Mouse (Mus musculus): ENCODE results near the gene Tsg101.
"Not testable (repeated sequence)": the region's sequence is repeated elsewhere in the genome, so short reads cannot be mapped to it uniquely, and the experiment has no call there.

Tsg101 gene

DNA sequence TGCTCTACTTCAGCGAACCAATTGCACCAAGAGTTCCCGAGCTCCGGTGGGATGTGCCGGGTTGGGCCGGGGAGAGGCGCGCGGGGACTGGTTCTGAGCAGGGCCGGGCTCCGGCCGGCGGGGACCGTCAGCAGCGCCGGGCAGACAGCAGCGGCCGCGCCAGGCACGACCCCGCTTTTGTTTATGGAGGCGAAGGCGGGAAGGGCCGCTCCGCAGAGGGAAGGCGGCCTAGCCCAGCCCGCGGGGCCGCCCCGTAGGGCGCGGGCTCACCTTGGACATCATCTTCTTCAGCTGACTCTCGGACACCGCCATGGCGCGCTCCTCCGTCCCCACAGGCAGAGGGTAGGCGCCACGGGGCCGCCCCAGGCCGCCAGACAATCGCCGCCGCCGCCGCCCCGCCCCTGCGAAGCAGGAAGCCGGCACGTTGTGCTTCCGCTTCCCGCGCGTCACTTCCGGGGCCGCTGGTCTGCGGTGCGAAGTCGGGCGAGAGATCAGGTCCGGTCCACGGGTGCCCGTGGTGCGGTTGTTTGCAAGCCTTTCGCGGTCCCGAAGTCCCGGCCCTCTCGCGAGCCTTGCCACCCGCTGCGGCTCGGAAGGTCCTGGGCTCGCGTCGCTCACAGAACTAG, at the start of gene Tsg101:
Tsg101 (minus strand) TSS at position 419 of the 626 bp plus-strand sequence.
- DNase-seq: peak; percentile 86

DNA sequence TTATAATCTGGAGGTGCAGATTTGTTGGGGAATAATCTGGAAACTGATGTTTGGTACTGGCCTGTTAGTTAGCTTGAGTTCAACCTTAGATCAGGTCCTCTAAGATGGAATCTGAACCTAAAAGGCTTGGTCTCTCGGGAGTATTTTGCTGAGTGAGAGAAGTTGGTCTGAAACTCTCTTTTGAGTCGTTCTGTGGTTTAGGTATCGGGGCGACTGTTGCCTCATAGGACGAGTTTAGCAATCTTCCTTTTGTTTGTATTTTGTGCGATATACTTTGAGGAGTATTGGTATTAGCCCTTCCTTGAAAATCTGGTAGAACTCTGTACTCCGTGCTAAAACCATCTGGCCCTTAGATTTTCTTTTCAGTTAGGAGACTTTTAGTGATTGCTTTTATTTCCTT, 44.3 kb upstream of the Tsg101 start:
- DNase-seq: no peak

DNA sequence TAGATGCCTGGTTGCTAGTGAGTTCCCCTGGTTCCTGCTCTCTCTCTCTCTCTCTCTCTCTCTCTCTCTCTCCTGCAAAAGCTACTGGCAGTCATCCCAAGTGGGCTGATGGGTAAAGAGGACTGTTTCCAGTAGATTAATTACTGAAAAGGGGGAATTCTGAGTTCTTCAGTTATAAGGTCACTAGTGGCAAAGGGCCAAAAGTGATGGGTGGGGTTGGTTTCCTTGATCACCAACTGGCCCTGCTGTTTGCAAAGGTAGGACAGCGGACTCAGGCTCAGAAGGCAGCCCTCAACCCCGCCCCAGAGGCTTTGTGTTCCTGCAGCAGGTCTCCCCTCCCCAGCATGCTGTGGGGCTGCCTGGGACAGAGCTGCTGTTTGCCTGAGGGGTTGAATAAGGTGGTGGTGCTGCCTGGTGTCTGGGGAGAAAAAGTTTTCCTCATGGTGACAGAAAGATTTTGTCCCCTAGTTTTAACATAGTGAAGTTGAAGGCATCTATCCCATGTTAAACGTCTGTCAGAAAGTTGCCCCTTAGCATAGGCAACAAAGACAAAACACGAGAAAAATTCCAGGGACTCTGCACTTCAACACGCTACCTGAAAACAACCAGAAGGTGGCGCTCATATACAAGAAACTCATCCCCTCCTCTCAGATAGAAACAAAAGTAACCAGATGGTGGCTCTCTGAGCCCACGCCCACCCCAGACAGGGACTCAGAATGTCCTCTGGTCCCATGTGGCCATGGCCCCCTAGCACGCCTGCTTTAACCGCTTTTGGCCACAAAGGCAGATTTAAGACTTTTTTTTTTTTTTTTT, 43.2 kb upstream of the Tsg101 start:
- peak; percentile 85 for DNase-seq

DNA sequence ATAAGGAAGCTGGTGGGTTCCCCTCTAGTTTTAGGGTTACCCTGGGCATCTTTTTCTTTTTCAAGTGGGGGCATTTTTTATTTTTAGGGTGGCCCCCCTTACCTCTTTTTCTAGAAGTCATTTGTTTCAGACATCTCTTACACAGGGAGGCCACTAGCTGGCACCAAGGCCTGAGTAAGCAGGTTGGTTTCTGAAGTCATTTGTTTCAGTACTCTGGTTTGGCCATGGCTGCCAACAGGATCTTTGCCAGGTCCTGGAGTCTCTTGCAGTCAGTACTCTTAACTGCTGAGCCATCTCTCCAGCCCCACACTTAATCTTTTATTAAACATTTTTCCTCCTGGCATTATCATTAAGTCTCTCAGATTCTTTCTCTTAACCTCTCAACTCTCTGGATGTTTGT, 42.4 kb upstream of the Tsg101 start:
- no peak for DNase-seq

DNA sequence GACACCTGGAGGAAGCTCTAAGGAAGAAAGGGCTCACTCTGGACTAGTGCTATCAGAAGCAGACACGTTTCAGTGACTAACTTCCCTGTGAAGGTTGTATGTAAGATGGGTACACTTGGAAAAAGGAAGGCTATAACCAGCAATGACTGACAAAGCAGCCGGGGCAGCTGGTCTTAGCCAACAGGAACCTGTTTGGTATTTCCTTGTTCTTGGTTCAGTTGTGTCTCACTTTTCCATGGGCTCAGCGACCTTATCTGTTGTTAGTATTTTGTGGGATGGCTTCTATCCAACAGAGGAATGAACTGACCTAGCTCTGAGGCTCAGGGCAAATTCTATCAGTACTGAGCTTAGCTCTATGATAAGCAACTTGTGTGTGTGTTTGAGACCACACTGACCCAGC, 41.2 kb upstream of the Tsg101 start:
- peak; percentile 14 for DNase-seq

DNA sequence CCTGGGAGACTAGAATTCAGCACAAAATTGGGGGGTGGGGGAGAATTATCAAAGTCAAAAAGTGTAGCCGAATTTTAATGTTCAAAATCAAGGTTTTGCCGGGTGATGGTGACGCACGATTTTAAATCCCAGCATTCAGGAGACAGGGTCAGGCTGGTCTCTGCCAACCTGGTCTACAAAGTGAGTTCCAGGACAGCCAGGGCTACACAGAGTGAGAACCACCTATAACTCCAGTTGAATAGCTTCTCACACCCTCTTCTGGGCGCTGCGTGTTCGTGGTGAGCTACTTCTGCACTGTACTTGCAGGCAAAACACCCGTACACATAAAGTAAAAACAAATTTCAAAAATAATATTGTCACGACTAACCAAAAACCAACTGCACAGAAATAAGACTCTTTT, 39.1 kb upstream of the Tsg101 start:
- DNase-seq: peak; percentile 49

DNA sequence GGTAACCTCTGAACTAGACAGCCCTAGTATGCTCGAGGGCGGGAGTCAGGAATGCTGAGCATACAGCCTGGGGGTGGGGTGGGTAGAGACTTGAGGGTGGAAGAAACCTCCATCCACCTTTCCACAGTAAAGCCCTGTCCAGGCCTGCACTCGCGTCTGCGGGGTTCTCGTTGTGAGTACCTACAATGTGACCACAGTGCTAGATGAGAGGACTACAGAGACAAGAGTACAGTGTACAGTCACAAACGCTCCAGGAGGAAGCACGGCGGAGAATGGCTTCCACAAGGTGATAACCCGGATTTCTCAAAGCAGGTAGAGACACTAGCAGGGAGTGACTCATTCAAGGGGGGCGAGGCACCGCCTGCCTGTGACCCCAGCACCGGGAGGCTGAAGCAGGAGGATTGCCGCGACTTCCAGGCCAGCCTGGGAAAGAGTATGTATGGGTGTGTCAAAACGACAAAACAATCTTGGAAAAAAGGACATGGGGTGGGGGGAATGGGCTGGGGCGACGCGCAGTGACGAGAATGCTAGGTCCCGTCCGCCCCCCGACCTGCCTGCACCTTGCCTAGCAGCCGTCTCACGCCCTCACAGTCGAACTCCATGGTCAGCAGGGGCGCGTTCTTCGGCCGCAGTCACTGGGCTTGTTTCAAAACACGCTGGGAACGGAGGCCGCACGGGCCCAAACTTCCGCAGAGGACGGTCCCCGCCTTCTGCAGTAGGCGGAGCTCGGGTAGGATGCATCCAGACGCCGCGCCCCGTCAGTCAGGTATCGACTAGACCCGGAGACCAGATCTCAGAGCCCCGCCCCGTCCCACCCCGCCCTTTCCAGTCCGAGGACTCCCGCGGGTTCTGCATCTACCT, 38.3 kb upstream of the Tsg101 start, which contains the start of gene Uevld:
Uevld (minus strand) TSS at position 697 of the 861 bp plus-strand sequence.
- peak; percentile 96 for DNase-seq

DNA sequence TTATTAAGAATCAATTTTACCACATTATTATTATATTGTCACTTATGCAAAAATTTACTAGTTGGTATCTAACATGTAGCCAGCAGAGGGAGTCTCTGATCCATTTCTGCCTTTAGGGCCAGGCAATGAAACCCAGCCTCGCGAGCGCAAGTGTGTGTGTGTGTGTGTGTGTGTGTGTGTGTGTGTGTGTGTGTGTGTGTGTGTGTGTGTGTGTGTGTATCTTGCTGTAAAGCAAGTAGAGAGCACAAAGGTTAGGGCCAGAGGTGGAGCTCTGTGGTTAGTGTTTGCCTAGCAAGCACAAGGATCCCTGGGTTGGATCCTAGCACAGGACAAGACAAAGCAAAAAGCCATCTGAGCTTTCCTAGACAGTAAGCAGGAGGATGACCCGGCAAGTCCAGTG, 16.1 kb upstream of the Tsg101 start:
- peak; percentile 18 for DNase-seq

DNA sequence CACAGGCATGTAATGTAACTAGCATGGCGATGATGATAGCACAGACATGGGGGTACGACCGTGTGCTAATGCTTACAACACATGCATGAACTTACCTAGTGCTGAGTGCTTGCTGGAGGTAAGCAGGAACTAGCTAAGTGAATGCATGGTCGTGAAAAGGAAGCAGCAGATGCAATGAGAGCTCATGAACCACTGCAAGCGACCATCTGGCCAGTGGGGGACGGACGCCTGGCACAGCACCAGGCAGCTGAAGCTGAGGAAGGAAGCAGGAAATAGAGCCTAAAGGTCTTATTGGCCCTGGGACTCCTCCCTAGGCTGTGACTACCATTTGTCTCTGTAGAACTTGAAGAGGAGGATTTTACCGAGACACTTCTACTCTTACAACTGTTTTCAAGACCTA, 15.0 kb upstream of the Tsg101 start:
- no peak for DNase-seq

DNA sequence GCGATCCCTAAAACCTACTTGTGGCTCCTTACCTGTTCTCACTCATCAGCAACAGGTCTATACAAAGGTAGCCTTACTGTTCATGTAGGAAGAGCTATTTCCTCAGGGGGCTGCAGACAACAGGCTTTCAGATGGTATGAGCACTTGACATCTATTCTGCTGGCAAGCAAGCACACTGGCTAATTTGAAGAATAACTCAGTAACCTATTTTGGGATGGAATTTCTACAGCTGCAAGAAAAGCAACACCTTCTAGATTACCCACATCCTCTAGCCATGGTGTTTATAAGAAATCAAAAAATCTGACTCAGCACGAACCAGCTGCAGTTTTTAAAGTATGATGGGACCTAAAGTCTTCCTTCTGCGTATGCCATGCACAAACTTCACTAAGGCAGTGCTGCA, 11.6 kb upstream of the Tsg101 start:
- no peak for DNase-seq

DNA sequence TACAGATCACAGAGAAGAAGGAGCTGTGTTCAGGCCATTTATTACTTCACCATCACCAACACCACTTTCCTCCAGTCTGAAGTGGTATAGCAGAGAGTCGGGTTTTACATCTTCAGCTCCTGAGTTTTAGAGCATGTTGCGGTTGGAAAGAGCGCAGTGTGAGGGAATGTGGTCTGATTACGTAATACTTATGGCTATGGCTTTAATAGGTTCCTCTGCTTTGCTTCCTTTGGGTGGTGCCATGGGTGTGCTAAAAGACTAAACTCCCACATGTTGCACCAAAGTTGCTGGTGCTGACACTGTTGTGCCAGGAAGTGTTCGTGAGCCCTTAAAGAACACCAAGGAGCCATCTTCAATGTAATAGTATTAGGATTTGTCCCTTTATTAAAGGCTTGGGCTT, 8.5 kb upstream of the Tsg101 start:
- DNase-seq: no peak

DNA sequence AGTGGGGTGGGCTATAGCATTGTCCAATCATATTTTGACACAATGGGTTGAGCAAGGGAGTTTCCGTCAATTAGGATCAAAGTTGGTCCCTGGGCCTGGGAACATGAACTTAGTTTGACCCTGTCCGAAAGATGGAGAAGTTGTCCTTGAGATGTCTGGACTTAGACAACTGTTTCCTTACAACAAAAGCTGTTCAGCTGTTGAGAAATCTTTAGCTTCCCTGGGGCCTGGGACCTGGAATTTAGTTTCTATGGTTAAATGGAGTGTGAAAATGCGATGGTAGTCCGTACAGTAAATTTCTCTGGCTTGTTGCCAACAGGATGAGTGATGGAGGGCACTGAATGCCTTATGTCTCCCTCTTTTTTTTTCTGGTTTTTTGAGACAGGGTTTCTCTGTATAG, 2.3 kb upstream of the Tsg101 start:
- peak; percentile 14 for DNase-seq

DNA sequence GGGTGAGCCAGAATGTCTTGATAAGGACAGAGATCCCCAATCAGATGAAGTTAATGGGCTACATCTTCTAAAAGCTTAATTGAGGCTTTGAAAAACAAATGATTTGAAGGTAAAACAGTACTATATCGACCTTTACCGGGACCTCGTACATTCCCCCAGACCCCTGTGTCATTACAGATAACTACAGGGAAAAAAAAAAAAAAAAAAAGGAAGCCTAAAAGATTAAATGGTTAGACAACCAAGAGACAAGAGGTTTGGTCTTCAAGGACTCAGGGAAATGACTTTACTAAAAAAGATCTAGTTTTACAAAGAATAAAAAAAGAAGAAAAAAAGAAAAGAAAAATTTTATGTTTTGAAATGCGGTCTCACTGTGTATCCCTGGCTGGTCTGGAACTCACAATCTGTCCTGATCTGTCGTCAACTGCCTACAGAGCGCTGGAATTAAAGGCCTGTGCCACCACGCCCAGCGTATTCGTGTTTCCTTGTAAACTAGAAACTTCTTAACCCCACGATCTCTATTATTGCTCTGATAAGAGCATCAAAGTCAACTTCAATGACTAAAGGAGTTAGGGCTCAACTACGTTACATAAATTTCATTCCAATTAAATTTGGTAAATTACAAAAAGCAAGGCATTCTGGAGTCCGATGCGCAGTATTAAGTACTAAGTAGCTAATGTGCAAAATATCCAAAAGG, 944 bp downstream of the Tsg101 start:
- DNase-seq: peak; percentile 18

DNA sequence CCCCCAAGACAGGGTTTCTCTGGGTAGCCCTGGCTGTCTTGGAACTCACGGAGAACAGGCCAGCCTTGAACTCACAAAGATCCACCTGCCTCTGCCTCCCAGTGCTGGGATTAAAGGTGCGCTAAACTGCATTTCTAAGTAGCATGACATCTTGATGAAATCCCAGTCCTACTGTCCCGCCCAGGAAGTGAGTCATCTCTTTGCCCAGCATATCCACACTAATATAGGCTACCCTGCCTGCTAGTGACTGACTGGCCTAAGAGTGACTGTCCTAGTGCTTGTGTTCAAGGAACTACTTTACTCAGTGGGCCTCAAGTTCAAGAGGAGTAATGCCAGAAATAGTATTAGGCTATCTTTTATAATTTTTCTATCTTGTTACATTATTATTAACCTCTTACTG, 3.4 kb downstream of the Tsg101 start:
- DNase-seq: no peak

DNA sequence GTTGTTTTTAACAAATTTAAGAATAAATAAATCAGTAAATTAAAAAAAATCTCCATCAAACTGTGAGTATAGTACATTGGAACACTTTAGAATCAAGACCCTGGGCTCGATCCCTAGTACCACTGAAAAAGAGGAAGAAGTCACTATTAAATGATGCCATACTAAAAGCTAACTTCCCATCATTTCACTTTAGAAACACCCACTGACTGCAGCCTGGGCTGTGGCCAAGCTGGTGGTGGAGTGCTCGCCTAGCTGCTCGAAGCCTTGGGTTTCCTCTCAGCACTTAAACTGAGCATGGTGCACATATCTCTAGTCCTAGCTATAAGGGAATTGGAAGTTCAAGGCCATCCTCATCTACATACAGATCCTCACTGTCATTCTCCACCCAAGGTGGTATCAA, 8.5 kb downstream of the Tsg101 start:
- DNase-seq: no peak

DNA sequence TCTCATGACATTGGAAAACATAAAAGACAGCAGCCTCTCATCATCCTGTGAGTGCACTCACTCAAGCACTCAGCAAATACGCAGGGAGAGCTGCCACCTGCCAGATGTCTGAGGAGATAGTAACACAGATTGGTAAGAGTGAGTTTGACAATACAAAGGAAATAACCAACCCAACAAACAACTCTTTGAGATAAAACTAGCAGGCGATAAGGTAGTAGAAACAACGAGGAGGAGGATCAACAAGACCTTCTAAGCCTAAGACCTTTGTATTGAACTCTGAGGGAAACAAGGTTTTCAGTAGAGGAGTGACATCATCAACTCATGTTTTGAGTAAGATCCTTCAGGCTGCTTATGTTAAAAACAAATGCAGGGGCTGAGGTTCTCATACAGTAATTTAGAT, 20.4 kb downstream of the Tsg101 start:
- no peak for DNase-seq

DNA sequence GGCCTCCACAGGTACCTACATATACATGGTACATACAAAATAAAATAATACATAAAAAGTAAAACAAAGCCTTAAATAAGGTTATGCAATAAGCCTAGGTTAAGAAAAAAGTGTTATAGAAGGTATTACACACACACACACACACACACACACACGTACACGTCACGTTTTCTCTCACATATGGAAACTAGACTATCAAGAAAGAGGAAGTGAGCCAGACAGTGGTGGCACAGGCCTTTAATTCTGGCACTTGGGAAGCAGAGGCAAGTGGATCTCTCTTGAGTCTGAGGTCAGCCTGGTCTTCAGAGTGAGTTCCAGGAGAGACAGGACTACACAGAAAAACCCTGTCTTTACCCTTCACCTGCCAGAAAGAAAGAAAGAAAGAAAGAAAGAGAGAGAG, 24.3 kb downstream of the Tsg101 start:
- DNase-seq: no peak

DNA sequence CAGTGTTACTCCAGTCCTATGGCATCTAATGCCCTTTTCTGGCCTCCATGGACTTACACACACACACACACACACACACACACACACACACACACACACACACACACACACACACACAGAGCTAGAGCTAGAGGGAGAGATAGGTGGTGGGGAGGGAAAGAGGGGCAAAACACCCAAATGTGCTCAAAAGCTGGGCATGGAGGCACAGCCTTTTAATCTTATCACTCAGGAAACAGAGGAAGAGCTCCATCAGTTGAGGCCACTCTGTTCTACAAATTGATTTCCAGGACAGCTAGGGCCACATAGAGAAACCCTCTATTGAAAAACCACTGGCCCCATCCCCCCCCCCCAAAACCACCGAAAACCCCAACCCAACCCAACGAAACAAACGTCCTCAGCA, 36.5 kb downstream of the Tsg101 start:
- DNase-seq: no peak

DNA sequence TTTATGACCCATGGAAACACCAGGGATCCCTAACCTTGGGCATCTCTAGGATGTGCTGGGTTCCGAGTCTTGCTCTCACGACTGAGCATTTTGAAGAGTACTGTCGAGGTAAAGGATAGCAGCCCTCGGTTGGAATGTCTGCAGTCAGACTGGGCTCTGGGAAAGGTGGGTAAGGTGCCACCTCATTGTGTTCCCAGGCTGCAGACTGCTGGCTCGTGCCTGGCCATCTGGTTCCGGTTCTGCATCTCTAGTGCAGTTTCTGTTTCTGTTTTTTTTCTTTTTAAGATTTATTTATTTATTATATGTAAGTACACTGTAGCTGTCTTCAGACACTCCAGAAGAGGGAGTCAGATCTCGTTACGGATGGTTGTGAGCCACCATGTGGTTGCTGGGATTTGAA, 37.8 kb downstream of the Tsg101 start:
- DNase-seq: not testable (repeated sequence)

DNA sequence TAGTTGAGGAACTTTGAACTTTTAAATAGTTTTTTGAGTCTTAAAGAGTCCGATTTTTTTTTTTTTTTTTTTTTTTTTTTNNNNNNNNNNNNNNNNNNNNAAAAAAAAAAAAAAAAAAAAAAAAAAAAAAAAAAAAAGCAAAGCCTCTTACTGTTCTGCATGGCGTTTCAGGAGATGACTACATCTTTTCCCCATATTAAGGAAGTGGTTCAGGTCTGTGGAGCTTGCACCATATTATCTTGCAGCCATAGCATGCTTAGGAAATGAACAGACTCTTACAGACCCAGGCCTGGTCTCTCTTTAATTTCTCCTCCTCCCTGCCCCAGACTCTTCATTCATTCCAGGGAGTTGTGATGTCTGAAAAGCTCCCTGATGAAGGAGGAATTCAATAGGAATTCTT, 38.8 kb downstream of the Tsg101 start:
- DNase-seq: no peak

DNA sequence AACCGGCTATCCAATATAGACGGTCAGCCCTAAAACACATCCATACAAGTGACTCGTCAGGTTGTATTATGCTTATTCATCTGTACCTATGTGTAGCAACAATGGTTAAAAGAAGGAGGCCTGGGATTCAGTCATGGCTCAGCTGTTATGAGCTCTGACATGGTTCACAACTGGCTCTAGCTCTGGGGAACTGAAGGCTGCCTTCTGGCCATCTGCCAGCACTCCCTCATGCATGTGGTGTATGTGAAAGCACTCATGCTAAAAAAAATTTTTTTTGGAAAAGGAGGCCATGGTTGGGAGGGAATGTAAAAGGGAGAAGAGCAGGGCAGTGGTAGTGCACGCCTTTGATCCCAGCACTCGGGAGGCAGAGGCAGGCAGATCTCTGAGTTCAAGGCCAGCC, 39.9 kb downstream of the Tsg101 start:
- no peak for DNase-seq

DNA sequence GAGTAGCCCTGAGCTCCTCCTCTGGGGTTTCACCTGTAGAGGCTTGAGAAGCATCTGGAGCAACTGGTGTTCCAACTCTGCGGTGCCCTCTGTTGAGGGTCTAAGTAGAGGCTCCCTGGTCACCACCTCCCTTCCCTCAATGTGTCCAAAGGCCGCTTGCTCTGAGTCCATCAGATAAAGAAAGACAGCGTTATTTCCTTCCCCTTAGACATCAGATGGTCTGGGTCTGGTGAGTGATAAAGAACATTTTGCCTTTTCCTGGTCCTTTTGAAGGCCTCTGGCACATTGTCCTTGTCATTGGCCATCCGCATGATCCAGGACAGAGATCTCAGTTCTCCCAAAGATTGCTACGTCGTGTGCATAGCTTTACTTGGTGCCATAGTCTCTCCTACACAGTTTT, 42.5 kb downstream of the Tsg101 start:
- no peak for DNase-seq

DNA sequence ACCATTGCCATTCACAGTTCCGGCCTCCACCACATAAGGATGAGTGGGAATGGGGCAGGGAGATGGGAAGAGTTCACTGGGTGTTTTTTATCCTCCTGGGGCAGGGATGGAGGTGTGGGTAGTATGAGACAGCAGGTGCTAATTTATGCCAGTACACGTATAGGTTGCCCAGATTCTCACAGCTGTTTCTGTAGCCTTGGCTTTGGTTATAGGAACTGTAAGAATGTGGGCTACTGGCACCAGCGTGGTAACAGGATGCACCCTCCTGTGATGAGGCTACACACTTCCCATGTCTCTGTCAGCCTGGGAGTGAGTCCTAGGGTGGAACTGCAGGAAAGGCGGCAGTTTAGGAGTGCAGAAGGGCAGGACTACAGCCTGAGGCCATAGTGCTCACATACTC, 42.9 kb downstream of the Tsg101 start:
- DNase-seq: no peak
